Mouse (Mus musculus): ENCODE measurements at regions not wholly inside any gene's neighbourhood (a gene's known extent, or its start where the extent isn't known, plus 50 kb on each side); places are given as distances from the start of the nearest gene placed in this dataset.

DNA sequence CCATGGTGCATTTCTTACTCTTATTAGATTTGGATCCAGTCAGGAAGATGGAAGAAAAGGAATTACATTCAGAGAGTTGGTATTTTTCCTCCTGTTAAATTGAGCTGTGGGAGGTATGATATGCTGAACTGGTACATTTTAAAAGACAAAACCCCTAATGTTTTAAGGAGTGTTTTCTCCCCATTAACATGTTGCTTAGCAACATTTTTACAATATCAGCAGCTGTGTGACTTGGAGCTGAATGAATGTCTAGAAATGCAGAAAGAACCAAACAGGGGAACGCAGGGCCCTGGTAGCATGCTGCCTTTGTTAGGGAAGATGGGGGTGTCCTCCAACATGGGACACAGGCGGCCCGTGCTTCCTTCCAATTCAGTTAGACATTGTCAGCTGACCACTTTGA lies 257.5 kb upstream of the Gria1 start:
- Histone ChIP-seq H3K36me3 (ENCODE audit: control insufficient read depth, insufficient read depth, low read length) (no peaks in the 10 kb centered on the region), H3K9me3 (ENCODE audit: control insufficient read depth, low read length) (no peaks in the 10 kb centered on the region), H3K4me1 (ENCODE audit: control insufficient read depth, insufficient read depth, low read depth, low read length) (no peaks in the 10 kb centered on the region; the same call in 1 of the 2 replicates), H3K4me3 (ENCODE audit: low read length) (no peak overlapping the region), H3K9ac (ENCODE audit: low read depth, low read length) (no peak overlapping the region), H3K27me3 (replicated peaks; ENCODE audit: control insufficient read depth, insufficient read depth, low read length) (no peaks in the 10 kb centered on the region), H3K27ac (ENCODE audit: low read depth, low read length) (no peak overlapping the region), H3K4me2 (ENCODE audit: low read length) (no peak overlapping the region)
- ATAC-seq = peak; percentile 73
- WGBS = 27% methylated on average over 3 of the region's 3 CpGs

GRCm38 (mm10) chr11:56760474-56760873 lies 250.7 kb upstream of the Gria1 start:
- H3K36me3 ChIP-seq (ENCODE audit: control insufficient read depth, insufficient read depth, low read length) = no peaks in the 10 kb centered on the region
- WGBS = 87% methylated on average over 2 of the region's 2 CpGs
- no peaks in the 10 kb centered on the region for H3K4me1 ChIP-seq (ENCODE audit: control insufficient read depth, insufficient read depth, low read depth, low read length)
- H3K27ac ChIP-seq (ENCODE audit: low read depth, low read length) = no peak overlapping the region
- no peak overlapping the region for H3K4me2 ChIP-seq (ENCODE audit: low read length)
- ATAC-seq = no peak
- no peak overlapping the region for H3K9ac ChIP-seq (ENCODE audit: low read depth, low read length)
- no peaks in the 10 kb centered on the region for H3K9me3 ChIP-seq (ENCODE audit: control insufficient read depth, low read length)
- no peaks in the 10 kb centered on the region for H3K27me3 ChIP-seq (replicated peaks; ENCODE audit: control insufficient read depth, insufficient read depth, low read length)
- H3K4me3 ChIP-seq (ENCODE audit: low read length) = no peak overlapping the region

GRCm38 (mm10) chr11:56762467-56763120 lies 248.6 kb upstream of the Gria1 start:
- no peak overlapping the region for H3K4me3 ChIP-seq (ENCODE audit: low read length)
- H3K4me2 ChIP-seq (ENCODE audit: low read length) = no peak overlapping the region
- no peak overlapping the region for H3K9ac ChIP-seq (ENCODE audit: low read depth, low read length)
- ATAC-seq = no peak
- H3K4me1 ChIP-seq (ENCODE audit: control insufficient read depth, insufficient read depth, low read depth, low read length) = no peaks in the 10 kb centered on the region
- no peaks in the 10 kb centered on the region for H3K27me3 ChIP-seq (replicated peaks; ENCODE audit: control insufficient read depth, insufficient read depth, low read length)
- 50% methylated on average over 5 of the region's 5 CpGs for WGBS
- H3K9me3 ChIP-seq (ENCODE audit: control insufficient read depth, low read length) = no peaks in the 10 kb centered on the region
- H3K36me3 ChIP-seq (ENCODE audit: control insufficient read depth, insufficient read depth, low read length) = no peaks in the 10 kb centered on the region
- no peak overlapping the region for H3K27ac ChIP-seq (ENCODE audit: low read depth, low read length)

GRCm38 (mm10) chr11:56767424-56767823 lies 243.8 kb upstream of the Gria1 start:
- no peak overlapping the region for H3K27ac ChIP-seq (ENCODE audit: low read depth, low read length)
- no peaks in the 10 kb centered on the region for H3K9me3 ChIP-seq (ENCODE audit: control insufficient read depth, low read length)
- no peak overlapping the region for H3K4me3 ChIP-seq (ENCODE audit: low read length)
- H3K36me3 ChIP-seq (ENCODE audit: control insufficient read depth, insufficient read depth, low read length) = no peaks in the 10 kb centered on the region
- no peak overlapping the region for H3K4me2 ChIP-seq (ENCODE audit: low read length)
- H3K4me1 ChIP-seq (ENCODE audit: control insufficient read depth, insufficient read depth, low read depth, low read length) = no peaks in the 10 kb centered on the region
- ATAC-seq = no peak
- H3K27me3 ChIP-seq (replicated peaks; ENCODE audit: control insufficient read depth, insufficient read depth, low read length) = no peaks in the 10 kb centered on the region
- no peak overlapping the region for H3K9ac ChIP-seq (ENCODE audit: low read depth, low read length)

DNA sequence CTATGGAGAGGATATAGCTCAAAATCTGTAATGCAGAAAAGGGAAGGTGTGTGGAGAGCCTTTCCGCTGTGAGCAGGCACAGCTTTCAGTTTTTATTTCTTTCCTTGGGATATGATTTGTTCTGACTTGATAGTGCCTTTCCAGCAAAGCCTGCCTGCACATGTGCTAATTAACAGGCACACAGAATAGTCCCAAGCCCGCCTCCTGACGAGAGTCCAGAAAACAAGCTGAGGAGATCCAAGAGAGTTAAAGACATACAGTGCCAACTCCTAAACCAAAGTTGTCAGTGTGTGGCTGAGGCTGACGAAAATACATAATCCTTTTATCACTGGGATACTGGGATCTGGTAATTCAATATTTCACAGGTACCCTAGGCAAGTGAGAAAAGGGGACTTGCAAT lies 224.8 kb upstream of the Gria1 start:
- Histone ChIP-seq H3K27ac (ENCODE audit: low read depth, low read length) (no peak overlapping the region), H3K4me3 (ENCODE audit: low read length) (no peak overlapping the region), H3K4me2 (ENCODE audit: low read length) (no peak overlapping the region), H3K36me3 (ENCODE audit: control insufficient read depth, insufficient read depth, low read length) (no peaks in the 10 kb centered on the region), H3K9ac (ENCODE audit: low read depth, low read length) (no peak overlapping the region), H3K4me1 (ENCODE audit: control insufficient read depth, insufficient read depth, low read depth, low read length) (no peaks in the 10 kb centered on the region), H3K27me3 (replicated peaks; ENCODE audit: control insufficient read depth, insufficient read depth, low read length) (no peaks in the 10 kb centered on the region), H3K9me3 (ENCODE audit: control insufficient read depth, low read length) (no peaks in the 10 kb centered on the region)
- ATAC-seq = no peak
- 69% methylated on average over 4 of the region's 4 CpGs for WGBS

- Histone ChIP-seq H3K9ac (ENCODE audit: low read depth, low read length) (no peak overlapping the region), H3K9me3 (ENCODE audit: control insufficient read depth, low read length) (no peaks in the 10 kb centered on the region), H3K27me3 (replicated peaks; ENCODE audit: control insufficient read depth, insufficient read depth, low read length) (no peaks in the 10 kb centered on the region), H3K36me3 (ENCODE audit: control insufficient read depth, insufficient read depth, low read length) (no peaks in the 10 kb centered on the region), H3K4me2 (ENCODE audit: low read length) (no peak overlapping the region), H3K4me1 (ENCODE audit: control insufficient read depth, insufficient read depth, low read depth, low read length) (no peaks in the 10 kb centered on the region), H3K4me3 (ENCODE audit: low read length) (no peak overlapping the region), H3K27ac (ENCODE audit: low read depth, low read length) (no peak overlapping the region)
- 86% methylated on average over 2 of the region's 2 CpGs for WGBS
- no peak for ATAC-seq
Measured at GRCm38 (mm10) chr11:56792691-56793090, 218.5 kb upstream of the Gria1 start.

DNA sequence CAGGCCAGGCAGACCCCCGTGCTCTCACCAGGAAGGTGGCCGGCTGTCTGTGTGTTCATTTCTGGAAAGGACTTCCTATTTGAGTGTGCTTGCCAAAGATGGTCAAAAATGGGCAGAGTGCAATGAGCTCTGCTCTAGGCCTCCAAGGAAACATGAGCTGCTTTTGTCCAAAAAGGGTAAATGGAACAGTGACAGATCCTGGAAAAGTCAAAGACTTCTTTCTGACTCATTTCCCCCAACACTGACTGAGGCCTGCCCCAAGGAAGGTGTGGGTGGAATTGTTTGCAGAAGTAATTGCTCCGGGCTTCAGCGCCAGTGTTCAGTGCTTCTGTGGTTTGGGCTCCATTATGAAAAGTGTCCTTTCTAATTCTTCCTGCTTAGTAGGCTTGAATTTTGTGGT lies 203.9 kb upstream of the Gria1 start:
- Histone ChIP-seq H3K9ac (ENCODE audit: low read depth, low read length) (no peak overlapping the region), H3K9me3 (ENCODE audit: control insufficient read depth, low read length) (no peaks in the 10 kb centered on the region), H3K27ac (ENCODE audit: low read depth, low read length) (no peak overlapping the region), H3K4me2 (ENCODE audit: low read length) (no peak overlapping the region), H3K4me3 (ENCODE audit: low read length) (no peak overlapping the region), H3K27me3 (replicated peaks; ENCODE audit: control insufficient read depth, insufficient read depth, low read length) (no peaks in the 10 kb centered on the region), H3K36me3 (ENCODE audit: control insufficient read depth, insufficient read depth, low read length) (no peaks in the 10 kb centered on the region), H3K4me1 (ENCODE audit: control insufficient read depth, insufficient read depth, low read depth, low read length) (no peaks in the 10 kb centered on the region)
- no peak for ATAC-seq
- WGBS = 83% methylated on average over 4 of the region's 4 CpGs

- Histone ChIP-seq H3K27me3 (replicated peaks; ENCODE audit: control insufficient read depth, insufficient read depth, low read length) (no peaks in the 10 kb centered on the region), H3K4me1 (ENCODE audit: control insufficient read depth, insufficient read depth, low read depth, low read length) (no peaks in the 10 kb centered on the region), H3K9ac (ENCODE audit: low read depth, low read length) (no peak overlapping the region), H3K4me2 (ENCODE audit: low read length) (no peak overlapping the region), H3K27ac (ENCODE audit: low read depth, low read length) (no peak overlapping the region), H3K36me3 (ENCODE audit: control insufficient read depth, insufficient read depth, low read length) (no peaks in the 10 kb centered on the region), H3K9me3 (ENCODE audit: control insufficient read depth, low read length) (no peaks in the 10 kb centered on the region), H3K4me3 (ENCODE audit: low read length) (no peak overlapping the region)
- ATAC-seq = no peak
- 81% methylated on average over 2 of the region's 2 CpGs for WGBS
Measured at GRCm38 (mm10) chr11:56810141-56810540, 201.0 kb upstream of the Gria1 start.

DNA sequence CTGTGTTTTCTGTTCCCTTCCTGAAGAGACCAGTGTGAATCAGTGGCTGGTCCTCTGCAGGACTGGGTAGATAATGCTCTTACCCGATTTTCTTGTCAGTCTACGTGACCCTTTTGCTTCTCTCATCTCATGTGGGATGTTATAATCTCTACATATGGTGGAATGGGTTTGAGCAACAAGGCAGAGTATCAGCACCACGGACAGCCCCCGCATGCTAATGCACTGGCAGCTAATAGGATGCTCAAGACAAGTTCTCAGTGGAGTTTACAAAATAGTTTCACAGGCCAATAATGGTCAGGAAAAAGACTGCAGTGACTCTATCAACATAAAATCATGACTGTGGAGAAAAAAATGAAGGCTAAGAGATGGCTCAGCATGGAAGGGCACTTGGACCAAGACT lies 199.1 kb upstream of the Gria1 start:
- no peaks in the 10 kb centered on the region for H3K27me3 ChIP-seq (replicated peaks; ENCODE audit: control insufficient read depth, insufficient read depth, low read length)
- 62% methylated on average over 4 of the region's 4 CpGs for WGBS
- no peak overlapping the region for H3K9ac ChIP-seq (ENCODE audit: low read depth, low read length)
- H3K27ac ChIP-seq (ENCODE audit: low read depth, low read length) = no peak overlapping the region
- no peaks in the 10 kb centered on the region for H3K4me1 ChIP-seq (ENCODE audit: control insufficient read depth, insufficient read depth, low read depth, low read length)
- H3K4me3 ChIP-seq (ENCODE audit: low read length) = no peak overlapping the region
- no peaks in the 10 kb centered on the region for H3K36me3 ChIP-seq (ENCODE audit: control insufficient read depth, insufficient read depth, low read length)
- H3K9me3 ChIP-seq (ENCODE audit: control insufficient read depth, low read length) = no peaks in the 10 kb centered on the region
- no peak overlapping the region for H3K4me2 ChIP-seq (ENCODE audit: low read length)
- ATAC-seq = no peak

GRCm38 (mm10) chr11:56823471-56823870 lies 187.7 kb upstream of the Gria1 start:
- H3K36me3 ChIP-seq (ENCODE audit: control insufficient read depth, insufficient read depth, low read length) = no peaks in the 10 kb centered on the region

More at GRCm38 (mm10) chr11:56823471-56823870, 187.7 kb upstream of the Gria1 start:
- no peak for ATAC-seq
- Histone ChIP-seq H3K4me1 (ENCODE audit: control insufficient read depth, insufficient read depth, low read depth, low read length) (no peaks in the 10 kb centered on the region), H3K27ac (ENCODE audit: low read depth, low read length) (no peak overlapping the region), H3K9ac (ENCODE audit: low read depth, low read length) (no peak overlapping the region), H3K27me3 (replicated peaks; ENCODE audit: control insufficient read depth, insufficient read depth, low read length) (no peaks in the 10 kb centered on the region), H3K4me2 (ENCODE audit: low read length) (no peak overlapping the region), H3K9me3 (ENCODE audit: control insufficient read depth, low read length) (no peaks in the 10 kb centered on the region), H3K4me3 (ENCODE audit: low read length) (no peak overlapping the region)

Measured in hindbrain, embryonic 16.5 days (tissue).